ENCODE assay signal across 8 mouse cellular contexts in genomic region chr5:38038710-38039592, GRCm38 (mm10). TPM values are rescaled to one million over a fixed set of nuclear protein-coding genes. Genes with fewer than 3 reads are reported as not detected.
DNase-seq lines count a peak whose midpoint lies in the region; ATAC-seq and TF ChIP-seq lines count a peak whose summit lies in the region.

Gene Stx18 (plus strand): TSS chr5:38038742.

- no peak for TF ChIP-seq CTCF in lung, postnatal 0 days (IDR thresholded peaks at IDR 0.05)

- H3K27ac ChIP-seq in hindbrain, embryonic 10.5 days, result peak within 1 kb of the TSS; percentile 92
- H3K27ac ChIP-seq in lung, postnatal 0 days (ENCODE audit: low read length), result peak within 1 kb of the TSS; percentile 65

- peak; percentile 97 for ATAC-seq in frontal cortex, adult (ENCODE audit: low TSS enrichment)
- ATAC-seq in lung, postnatal 0 days, result peak; percentile 98

- under 1% methylated on average over 57 of the region's 57 CpGs for WGBS in hindbrain, embryonic 10.5 days
- WGBS in lung, postnatal 0 days, result under 1% methylated on average over 56 of the region's 57 CpGs

- H3K4me2 ChIP-seq in lung, postnatal 0 days (replicated peaks; ENCODE audit: low read depth, low read length), result peak within 1 kb of the TSS; percentile 78

- H3K4me3 ChIP-seq in hindbrain, embryonic 10.5 days, result peak within 1 kb of the TSS; percentile 93
- H3K4me3 ChIP-seq in lung, postnatal 0 days (ENCODE audit: low read depth, low read length), result peak within 1 kb of the TSS; percentile 100

- H3K36me3 ChIP-seq in hindbrain, embryonic 10.5 days, result peaks cover 7% of the 10 kb centered on the region
- no peaks in the 10 kb centered on the region for H3K36me3 ChIP-seq in lung, postnatal 0 days (ENCODE audit: insufficient read depth, low read length)

- H3K9me3 ChIP-seq in hindbrain, embryonic 10.5 days, result no peaks in the 10 kb centered on the region
- H3K9me3 ChIP-seq in lung, postnatal 0 days (ENCODE audit: low read length), result no peaks in the 10 kb centered on the region

- no peak for TF ChIP-seq EP300 in lung, postnatal 0 days (IDR thresholded peaks at IDR 0.05)

- H3K9ac ChIP-seq in lung, postnatal 0 days (replicated peaks; ENCODE audit: low read depth), result peak within 1 kb of the TSS; percentile 84

- peaks cover 27% of the 10 kb centered on the region for H3K4me1 ChIP-seq in hindbrain, embryonic 10.5 days (replicated peaks)
- no peaks in the 10 kb centered on the region for H3K4me1 ChIP-seq in lung, postnatal 0 days (ENCODE audit: insufficient read depth, low read depth, low read length)

- 0 out of 2 replicates have a peak, but pooled peaks cover 3% of the 10 kb centered on the region for H3K27me3 ChIP-seq in hindbrain, embryonic 10.5 days (ENCODE audit: insufficient read depth, poor library complexity, severe bottlenecking)
- H3K27me3 ChIP-seq in lung, postnatal 0 days (replicated peaks; ENCODE audit: insufficient read depth, low read length), result no peaks in the 10 kb centered on the region

- peak; percentile 92 for DNase-seq in MN1 (ENCODE audit: low spot score)
- peak; percentile 84 for DNase-seq in cerebellum, adult 9-10 months
- DNase-seq in hindbrain, embryonic 10.5 days (ENCODE audit: low spot score), result peak; percentile 89
- peak; percentile 84 for DNase-seq in layer of hippocampus, adult 9-11 months
- peak; percentile 93 for DNase-seq in lung, postnatal 0 days (ENCODE audit: low spot score)
- peak; percentile 84 for DNase-seq in ovary, postnatal 14 days (ENCODE audit: low spot score)
- DNase-seq in thymus, postnatal 14 days, result peak; percentile 85

RNA-seq across cellular contexts. Expression of gene Stx18, which starts in this region (rescaled TPM):
- polyA plus RNA-seq in hindbrain, embryonic 10.5 days (2016; fragmentation: Nextera tagmentation; extraction: Ambion mirVana), result 52.0 and 52.7 TPM in 2 replicates
- polyA plus RNA-seq in lung, postnatal 0 days (2015; fragmentation: Nextera tagmentation; extraction: Ambion mirVana), result 27.9 and 29.1 TPM in 2 replicates

Comparison
In these comparisons a context has a peak if more than half of its experiments do, and no peak if none do; other contexts are left out.
1. Peak in every context shown above with its lines: DNase-seq, ATAC-seq, H3K4me3 ChIP-seq and H3K27ac ChIP-seq.